Mouse (Mus musculus) macrophage (primary cell): ENCODE measurements at regions not wholly inside any gene's neighbourhood (a gene's known extent, or its start where the extent isn't known, plus 50 kb on each side); places are given as distances from the start of the nearest gene placed in this dataset.

Experiments
- H3K27ac ChIP-seq: fragments of 350-480 bp; formaldehyde crosslinking; 2 replicates; pipeline ENCODE4 v1.9.0; 2021
- H3K36me3 ChIP-seq: fragments of 350-480 bp; formaldehyde crosslinking; 2 replicates; pipeline ENCODE4 v1.9.0; 2021; ENCODE audit errors: inconsistent target
- H3K4me3 ChIP-seq: fragments of 350-480 bp; formaldehyde crosslinking; 2 replicates; pipeline ENCODE4 v1.9.0; 2021; ENCODE audit errors: inconsistent target
- H3K79me2 ChIP-seq: fragments of 350-480 bp; formaldehyde crosslinking; 2 replicates; pipeline ENCODE4 v1.9.0; 2021; ENCODE audit errors: inconsistent target
- WGBS: methylation state at CpG from one replicate; pipeline ENCODE4 v1.1.7; 2026; ENCODE audit warnings: inconsistent platforms; ENCODE audit not compliant: missing documents; 5-methylcytosine and 5-hydroxymethylcytosine counted together

DNA sequence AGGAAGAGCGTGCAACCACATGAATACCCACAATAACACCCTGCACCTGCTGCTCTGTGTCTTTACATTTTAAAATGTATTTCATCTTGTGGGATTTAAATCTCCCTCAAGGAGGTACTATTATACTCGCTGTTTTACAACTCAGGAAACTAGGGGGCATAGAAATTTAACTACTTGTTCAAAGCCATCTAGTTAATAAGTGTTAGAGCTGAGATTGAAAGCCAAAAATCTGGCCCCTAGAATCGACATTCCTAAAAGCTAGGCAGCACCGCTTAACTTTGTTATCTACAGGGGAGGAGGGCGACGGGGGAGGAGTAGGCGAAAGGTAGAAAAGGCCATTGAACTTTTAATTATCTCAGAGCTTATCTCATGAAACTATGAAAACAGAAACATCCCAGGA lies 93.3 kb downstream of the Spry2 start:
- Histone ChIP-seq H3K27ac (no peak overlapping the region), H3K36me3 (no peaks in the 10 kb centered on the region), H3K4me3 (no peak overlapping the region), H3K79me2 (no peaks in the 10 kb centered on the region)
- 78% methylated on average over 7 of the region's 7 CpGs for WGBS

DNA sequence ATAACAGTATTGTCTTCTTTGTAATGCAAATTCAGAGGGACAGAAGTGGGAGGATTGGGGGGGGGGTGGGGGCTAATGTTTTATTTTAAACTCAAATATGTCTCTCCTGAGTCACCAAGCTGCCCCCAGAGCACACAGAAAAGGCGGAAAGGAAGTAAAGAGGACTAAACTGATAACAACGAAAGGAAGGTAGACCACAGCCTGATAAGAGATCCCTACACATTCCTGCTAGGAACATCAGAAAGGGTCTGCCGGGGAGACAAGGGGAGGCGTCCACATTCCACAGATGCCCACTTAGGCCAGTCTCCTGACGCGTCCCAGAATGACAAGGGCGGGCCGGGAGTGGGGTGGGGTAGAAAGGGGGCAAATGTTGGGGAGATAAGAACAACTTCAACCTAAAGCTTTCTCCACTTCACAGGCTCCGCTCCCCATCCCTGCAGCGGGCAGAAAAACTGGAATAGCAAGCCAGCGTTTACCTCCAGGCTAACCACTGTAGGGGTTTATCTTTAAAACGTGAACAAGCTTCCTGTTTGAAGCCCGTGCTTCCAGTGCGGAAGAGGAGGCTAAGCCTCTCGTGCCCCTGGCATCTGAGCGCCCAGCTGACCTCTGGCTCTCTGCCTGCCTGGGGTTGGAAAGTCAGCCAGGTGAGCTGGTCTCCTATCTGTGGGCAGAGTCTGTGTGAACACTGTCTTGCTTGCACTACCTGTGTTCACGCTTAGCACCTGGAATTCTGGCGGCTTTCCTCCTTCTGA lies 93.9 kb downstream of the Spry2 start:
- Histone ChIP-seq H3K79me2 (no peaks in the 10 kb centered on the region), H3K4me3 (no peak overlapping the region), H3K36me3 (no peaks in the 10 kb centered on the region), H3K27ac (no peak overlapping the region)
- 25% methylated on average over 15 of the region's 18 CpGs for WGBS

DNA sequence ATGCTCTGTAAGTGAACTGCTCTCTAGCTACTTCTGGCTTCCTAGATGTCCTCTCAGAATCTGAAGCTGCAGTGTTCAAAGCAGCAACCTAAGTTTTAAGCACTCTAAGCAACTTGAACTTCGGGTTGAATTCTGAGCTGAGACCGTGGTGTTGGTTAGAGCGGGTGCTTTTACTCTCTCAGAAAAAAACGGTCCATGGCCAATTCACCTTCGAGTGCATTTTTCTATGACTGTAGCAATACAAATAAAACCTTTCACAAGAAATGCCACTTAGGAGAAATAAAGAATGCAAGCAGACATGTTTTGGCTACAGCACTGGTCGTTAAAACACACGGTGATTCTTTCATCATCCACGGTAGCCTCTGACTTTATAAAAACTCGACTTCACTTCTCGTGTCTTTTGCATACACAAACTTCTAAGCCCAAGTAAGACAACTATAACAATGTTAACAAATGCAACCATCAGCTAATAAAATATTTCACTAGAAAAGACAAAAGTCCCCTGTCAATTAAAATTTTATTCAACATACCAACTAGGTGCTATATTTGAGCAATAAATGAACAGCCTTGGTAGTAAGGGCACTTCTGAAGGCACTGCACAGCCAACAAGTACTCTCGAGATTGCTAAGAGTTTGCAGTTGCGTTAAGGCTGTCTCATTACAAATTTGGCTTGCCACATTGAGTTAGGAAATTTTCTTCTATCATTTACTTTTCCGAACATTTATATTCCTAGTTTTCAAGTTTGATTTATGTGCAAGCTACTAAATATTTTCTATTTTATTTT lies 96.3 kb downstream of the Spry2 start:
- WGBS, result 93% methylated on average over 13 of the region's 13 CpGs
- Histone ChIP-seq H3K27ac (no peak overlapping the region), H3K4me3 (no peak overlapping the region), H3K79me2 (no peaks in the 10 kb centered on the region), H3K36me3 (no peaks in the 10 kb centered on the region)

DNA sequence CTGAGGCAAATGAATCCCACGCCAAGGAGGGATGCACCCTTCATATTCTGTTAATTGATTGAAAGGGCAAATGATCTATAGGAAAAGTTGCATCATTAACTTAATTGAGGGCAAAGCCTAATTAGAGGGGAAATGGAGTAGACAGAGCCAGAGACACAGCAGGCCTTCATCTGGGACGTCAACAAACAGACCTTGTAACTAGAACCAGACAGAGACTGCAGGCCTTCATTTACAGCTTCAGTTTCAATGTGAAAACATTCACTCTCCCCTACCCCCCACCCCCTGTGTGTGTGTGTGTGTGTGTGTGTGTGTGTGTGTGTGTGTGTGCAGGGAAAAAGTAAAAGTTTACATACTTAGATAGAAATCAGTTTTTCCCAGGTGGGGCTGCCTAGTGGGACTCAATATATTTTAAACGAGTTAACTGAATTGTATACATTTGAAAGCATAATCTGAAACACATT lies 97.2 kb downstream of the Spry2 start:
- no peaks in the 10 kb centered on the region for H3K36me3 ChIP-seq
- no peak overlapping the region for H3K4me3 ChIP-seq
- H3K79me2 ChIP-seq, result no peaks in the 10 kb centered on the region
- 100% methylated on average over 3 of the region's 3 CpGs for WGBS
- no peak overlapping the region for H3K27ac ChIP-seq

DNA sequence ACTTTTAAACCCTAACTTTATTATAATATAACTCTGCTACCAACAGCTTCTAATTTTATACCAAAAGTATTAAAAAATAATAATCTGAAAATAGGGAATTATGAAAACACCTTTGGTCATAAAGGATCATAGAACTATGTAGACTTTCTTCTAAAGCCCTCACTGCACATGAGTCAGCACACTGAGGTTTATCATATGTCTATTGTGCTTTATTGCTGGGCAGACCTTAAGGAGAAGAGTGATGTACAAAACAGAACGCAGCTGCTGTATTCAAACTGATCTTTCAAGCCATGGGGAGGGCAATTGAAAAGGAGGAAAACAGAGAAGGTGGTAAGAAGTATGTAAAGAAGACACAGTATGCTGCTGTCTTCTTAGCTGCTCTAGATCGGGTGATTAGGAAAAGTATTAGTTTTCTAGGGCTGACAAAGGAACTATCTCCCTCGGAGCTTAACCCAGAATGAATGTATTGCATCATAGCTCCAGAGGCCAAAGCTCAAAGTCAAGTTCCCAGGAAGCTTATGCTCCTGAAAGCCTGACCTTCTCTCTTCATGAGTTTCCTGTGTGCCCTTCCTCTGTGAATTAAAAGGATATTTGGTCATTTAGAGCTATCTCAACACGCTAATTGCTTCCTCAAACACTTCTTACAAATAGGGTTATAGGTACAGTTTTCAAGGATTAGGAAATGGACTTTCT lies 103.5 kb downstream of the Spry2 start:
- WGBS, result 80% methylated on average over 4 of the region's 4 CpGs
- Histone ChIP-seq H3K4me3 (no peak overlapping the region), H3K79me2 (no peaks in the 10 kb centered on the region), H3K27ac (no peak overlapping the region), H3K36me3 (no peaks in the 10 kb centered on the region)

DNA sequence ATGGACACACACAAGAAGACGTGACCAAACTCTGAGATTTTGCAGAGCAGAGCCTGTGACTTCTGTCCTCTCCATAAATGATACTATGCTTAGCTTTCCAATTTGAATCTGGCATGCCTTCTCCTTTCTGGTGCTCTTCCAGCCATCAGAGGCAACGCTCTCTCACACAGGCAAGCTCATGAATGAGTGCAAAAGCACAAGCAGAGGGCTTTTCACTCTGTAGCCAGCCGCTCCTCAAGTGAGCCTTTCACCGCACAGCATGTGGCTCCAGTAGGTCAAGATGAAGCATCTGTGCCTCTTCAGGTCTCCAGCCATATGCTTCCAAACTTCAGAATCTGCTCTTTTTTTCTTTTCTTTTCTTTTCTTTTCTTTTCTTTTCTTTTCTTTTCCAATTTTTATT lies 106.2 kb downstream of the Spry2 start:
- 94% methylated on average over 4 of the region's 4 CpGs for WGBS
- Histone ChIP-seq H3K36me3 (no peaks in the 10 kb centered on the region), H3K79me2 (no peaks in the 10 kb centered on the region), H3K27ac (no peak overlapping the region), H3K4me3 (no peak overlapping the region)

DNA sequence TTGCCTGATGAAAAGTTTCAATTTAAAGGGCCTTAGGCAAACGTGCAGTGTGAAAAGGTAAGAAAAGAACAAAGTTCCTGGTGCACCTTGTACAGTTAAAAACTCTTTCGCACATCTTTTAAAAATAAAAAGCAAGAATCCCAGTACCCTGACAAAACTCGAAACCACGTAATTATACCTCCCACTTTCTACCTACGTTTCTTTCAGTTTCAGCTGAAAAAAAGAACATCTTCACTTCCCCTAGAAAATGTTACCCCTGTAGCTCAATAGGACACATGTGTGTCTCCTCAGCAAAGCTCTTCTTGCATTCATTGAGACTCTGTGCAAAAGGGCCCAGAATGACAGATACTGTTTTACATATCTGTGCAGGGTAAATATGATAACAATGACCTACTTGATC lies 113.2 kb downstream of the Spry2 start:
- WGBS, result 79% methylated on average over 5 of the region's 5 CpGs
- Histone ChIP-seq H3K36me3 (no peaks in the 10 kb centered on the region), H3K4me3 (no peak overlapping the region), H3K79me2 (no peaks in the 10 kb centered on the region), H3K27ac (no peak overlapping the region)

DNA sequence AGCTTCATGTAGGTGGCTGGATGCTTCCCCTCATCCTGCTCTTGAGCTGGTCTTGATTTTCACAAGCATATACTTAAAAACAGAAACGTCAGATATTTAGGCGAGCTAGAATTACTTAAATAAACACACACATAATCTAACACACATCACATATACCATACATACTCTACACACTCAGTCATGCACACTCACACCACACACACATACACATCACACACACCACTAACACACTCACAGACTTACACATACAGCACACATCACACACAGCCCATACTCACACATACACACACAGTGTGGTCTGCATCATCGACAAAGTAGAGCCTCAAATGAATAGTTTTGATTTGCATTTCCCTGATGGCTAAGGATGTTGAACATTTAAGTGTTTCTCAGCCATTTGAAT lies 116.9 kb downstream of the Spry2 start:
- Histone ChIP-seq H3K36me3 (no peaks in the 10 kb centered on the region), H3K79me2 (no peaks in the 10 kb centered on the region), H3K27ac (no peak overlapping the region), H3K4me3 (no peak overlapping the region)
- WGBS, result 63% methylated on average over 3 of the region's 3 CpGs

DNA sequence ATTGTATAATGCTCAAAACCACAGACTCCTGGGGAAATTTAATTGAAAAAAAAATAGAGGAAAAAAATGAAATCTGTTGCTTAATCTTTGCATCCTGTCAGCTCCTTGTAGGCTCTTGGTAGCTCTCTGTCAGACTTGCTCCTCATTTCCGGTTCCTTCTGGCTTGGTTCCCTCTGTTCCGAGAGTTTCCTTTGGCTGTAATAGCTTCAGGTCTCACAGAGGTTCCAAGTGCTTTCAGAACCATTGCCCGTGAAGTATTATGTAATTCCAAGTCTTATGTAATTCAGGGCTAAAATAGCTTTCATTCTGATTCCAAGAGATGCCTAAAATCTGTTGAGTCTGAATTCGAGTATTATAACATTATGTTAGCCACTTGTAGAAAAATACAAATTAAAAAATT lies 117.3 kb downstream of the Spry2 start:
- WGBS, result 3% methylated on average over 4 of the region's 4 CpGs
- H3K4me3 ChIP-seq, result no peak overlapping the region
- no peak overlapping the region for H3K27ac ChIP-seq
- no peaks in the 10 kb centered on the region for H3K36me3 ChIP-seq
- no peaks in the 10 kb centered on the region for H3K79me2 ChIP-seq

DNA sequence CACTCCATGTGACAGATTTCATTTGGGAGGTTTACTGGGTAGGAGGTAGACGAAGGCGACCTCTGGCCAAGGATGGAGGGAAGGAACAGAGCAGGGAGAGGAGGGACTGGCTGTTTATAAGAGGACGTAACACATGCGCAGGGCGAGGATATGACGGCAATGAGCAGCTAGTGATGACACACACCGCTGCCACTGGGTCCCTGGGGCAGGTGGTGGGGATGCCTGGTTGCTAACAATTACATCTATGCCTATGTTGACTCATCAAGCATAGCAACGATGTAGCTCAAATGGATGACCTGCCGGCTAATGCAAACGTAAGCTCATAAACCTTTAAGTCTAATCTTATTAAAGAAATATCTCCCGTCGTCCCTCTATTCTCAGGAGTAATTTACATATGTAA lies 122.9 kb downstream of the Spry2 start:
- H3K27ac ChIP-seq, result no peak overlapping the region
- WGBS, result 90% methylated on average over 12 of the region's 12 CpGs
- no peaks in the 10 kb centered on the region for H3K36me3 ChIP-seq
- no peaks in the 10 kb centered on the region for H3K79me2 ChIP-seq
- no peak overlapping the region for H3K4me3 ChIP-seq

DNA sequence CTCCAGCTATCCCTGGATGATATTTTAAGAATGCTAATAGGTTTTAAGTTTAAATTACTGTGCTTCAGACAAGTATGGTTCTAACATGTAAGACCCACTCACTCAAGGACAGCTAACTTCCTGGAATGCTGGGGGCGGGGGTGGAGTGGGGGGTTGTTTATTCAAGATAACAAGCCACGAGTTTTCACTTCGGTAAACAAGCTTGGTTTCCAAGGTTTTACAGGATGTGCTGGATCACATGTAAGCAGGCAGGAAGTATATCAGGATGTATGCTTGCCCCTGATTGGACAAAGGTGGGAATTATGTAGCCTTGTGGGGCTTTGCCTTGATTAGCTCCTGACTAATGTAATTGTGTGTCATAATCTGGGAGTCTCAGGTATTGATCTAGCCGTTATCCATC lies 129.5 kb downstream of the Spry2 start:
- Histone ChIP-seq H3K4me3 (no peak overlapping the region), H3K27ac (no peak overlapping the region), H3K79me2 (no peaks in the 10 kb centered on the region), H3K36me3 (no peaks in the 10 kb centered on the region)
- 56% methylated on average over 4 of the region's 4 CpGs for WGBS

DNA sequence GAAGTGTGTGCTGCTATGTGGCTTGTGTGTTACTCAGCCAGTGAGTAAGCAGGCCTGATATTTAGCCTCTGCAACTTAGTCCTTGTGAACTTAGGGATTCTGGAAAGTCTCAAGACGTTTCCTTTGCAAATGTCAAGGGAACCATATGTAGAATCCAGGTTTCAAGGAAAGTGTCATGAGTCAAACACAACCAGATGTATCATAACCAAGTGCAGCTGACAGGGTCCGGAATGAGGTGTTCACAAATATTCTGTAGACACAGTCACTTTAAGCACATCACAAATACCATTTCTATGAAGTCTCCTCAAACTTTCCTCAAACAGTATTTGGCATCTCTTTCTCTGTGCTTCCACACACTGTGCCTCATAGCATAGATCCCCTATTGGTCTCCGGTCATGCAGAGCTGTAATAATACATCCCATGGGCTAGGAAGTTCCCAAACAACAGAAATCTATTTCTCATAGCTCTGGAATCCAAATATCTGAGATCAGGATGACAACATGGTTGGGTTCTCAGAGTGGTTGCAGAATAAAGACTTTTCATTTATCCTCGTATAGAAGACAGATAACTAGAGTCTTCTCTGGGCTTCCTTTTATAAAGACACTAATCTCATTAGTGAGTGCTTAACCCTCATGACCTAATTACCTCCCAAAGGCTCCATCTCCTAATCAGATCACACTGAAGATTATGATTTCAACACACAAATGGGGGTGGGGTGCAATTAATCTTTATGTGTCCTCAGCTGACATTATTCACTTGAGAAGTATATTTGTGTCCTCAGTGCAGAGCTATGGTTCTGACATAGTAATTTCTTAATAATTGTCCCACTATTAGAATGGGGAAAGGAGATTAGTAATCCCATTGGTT lies 143.9 kb downstream of the Spry2 start:
- no peak overlapping the region for H3K4me3 ChIP-seq
- 92% methylated on average over 4 of the region's 4 CpGs for WGBS
- no peak overlapping the region for H3K27ac ChIP-seq
- no peaks in the 10 kb centered on the region for H3K36me3 ChIP-seq
- H3K79me2 ChIP-seq, result no peaks in the 10 kb centered on the region

DNA sequence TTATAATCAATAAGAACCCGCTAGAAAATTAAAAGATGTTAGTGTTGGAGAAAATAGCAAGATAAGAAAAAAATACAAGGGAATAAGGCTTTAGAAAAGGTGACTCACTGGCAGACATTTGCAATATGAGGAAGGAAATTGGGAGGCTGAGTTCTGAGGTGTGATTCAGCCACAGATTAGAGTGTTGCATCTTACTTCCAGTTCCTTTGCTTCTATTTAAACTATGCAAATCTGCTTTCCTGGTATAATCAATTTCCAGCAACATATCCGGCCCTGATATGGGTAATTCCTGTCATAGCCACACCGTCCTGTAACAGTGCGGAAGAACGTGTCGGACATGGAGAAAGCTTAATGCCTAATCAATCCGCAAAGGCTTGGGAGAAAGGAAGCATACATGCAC lies 144.9 kb downstream of the Spry2 start:
- WGBS, result 19% methylated on average over 7 of the region's 7 CpGs
- H3K4me3 ChIP-seq, result no peak overlapping the region

DNA sequence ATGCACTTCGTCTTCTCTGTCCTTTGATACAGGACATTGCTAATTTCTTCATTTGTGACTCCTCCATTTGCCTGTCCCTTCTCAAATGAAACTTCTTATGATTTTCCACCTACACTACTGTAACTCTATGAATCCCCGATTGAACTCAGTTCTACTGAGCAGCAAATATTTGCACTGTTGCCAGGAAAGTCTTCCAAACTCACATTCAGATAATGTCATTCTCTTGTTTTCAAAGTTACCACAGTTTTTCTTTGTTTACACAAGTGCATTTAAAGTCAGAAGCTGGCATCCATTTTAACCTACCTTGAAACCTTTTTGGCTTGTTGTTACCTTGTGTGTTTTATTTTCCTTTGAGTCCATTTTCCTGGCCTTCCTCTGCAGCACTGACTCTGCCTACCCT lies 152.0 kb downstream of the Spry2 start:
- no peak overlapping the region for H3K27ac ChIP-seq
- H3K4me3 ChIP-seq, result no peak overlapping the region
- 100% methylated on average over 2 of the region's 2 CpGs for WGBS
- H3K36me3 ChIP-seq, result no peaks in the 10 kb centered on the region
- H3K79me2 ChIP-seq, result no peaks in the 10 kb centered on the region

More for the DNA sequence above, 144.9 kb downstream of the Spry2 start:
- H3K36me3 ChIP-seq, result no peaks in the 10 kb centered on the region
- H3K79me2 ChIP-seq, result no peaks in the 10 kb centered on the region
- no peak overlapping the region for H3K27ac ChIP-seq
